Mouse (Mus musculus) midbrain, embryonic 13.5 days (tissue): ENCODE data around the gene Abhd17c. TPM values are rescaled to one million over a fixed set of nuclear protein-coding genes. Genes with fewer than 3 reads are reported as not detected.

Experiments
- ATAC-seq: fragments of 200-750 bp; cut with Nextera tagmentation; 2 replicates; pipeline ENCODE4 v1.8.0; 2017; ENCODE audit warnings: mild to moderate bottlenecking, moderate TSS enrichment, moderate library complexity
- H3K27ac ChIP-seq: fragments of 300-500 bp; sonication (generic); 2 replicates; pipeline ENCODE4 v1.5.1; 2015; ENCODE audit warnings: inconsistent platforms, mild to moderate bottlenecking, moderate library complexity
- H3K27me3 ChIP-seq: fragments of 300-500 bp; sonication (generic); 2 replicates; pipeline ENCODE4 v1.6.1; 2015; ENCODE audit warnings: mild to moderate bottlenecking, inconsistent platforms
- H3K36me3 ChIP-seq: fragments of 300-500 bp; sonication (generic); 2 replicates; pipeline ENCODE4 v1.6.1; 2015; ENCODE audit warnings: mild to moderate bottlenecking, inconsistent platforms
- H3K4me1 ChIP-seq: fragments of 300-500 bp; sonication (generic); replicated peaks from 2 replicates; pipeline ENCODE4 v1.6.1; 2015; ENCODE audit warnings: inconsistent platforms
- H3K4me2 ChIP-seq: fragments of 300-500 bp; sonication (generic); replicated peaks from 2 replicates; pipeline ENCODE4 v1.6.1; 2015; ENCODE audit warnings: moderate library complexity, mild to moderate bottlenecking, inconsistent platforms
- H3K4me3 ChIP-seq: fragments of 300-500 bp; sonication (generic); replicated peaks from 2 replicates; pipeline ENCODE4 v1.5.1; 2015; ENCODE audit warnings: mild to moderate bottlenecking, inconsistent platforms
- H3K9ac ChIP-seq: fragments of 300-500 bp; sonication (generic); replicated peaks from 2 replicates; pipeline ENCODE4 v1.6.1; 2015; ENCODE audit warnings: mild to moderate bottlenecking, inconsistent platforms
- H3K9me3 ChIP-seq: fragments of 300-500 bp; sonication (generic); 2 replicates; pipeline ENCODE4 v1.6.1; 2016; ENCODE audit warnings: mild to moderate bottlenecking, inconsistent platforms
- WGBS: fragments of 180-500 bp; shearing (Covaris S2); methylation state at CpG from one replicate; pipeline ENCODE4 v1.1.7; 2015; 5-methylcytosine and 5-hydroxymethylcytosine counted together
- polyA plus RNA-seq: library from polyadenylated mRNA; unstranded; fragments of >200 nt; fragmentation: Nextera tagmentation; extraction: Ambion mirVana; gene quantifications from 2 replicates; pipeline ENCODE4 v1.2.1, GENCODE M21; 2015

The Abhd17c gene
- polyA plus RNA-seq, 1 experiment from 2014 or later: 22.9 TPM

GRCm38 (mm10) chr7:84171177-84171787 is 19.6 kb upstream of the Abhd17c start:
- 86% methylated on average over 1 of the region's 1 CpGs for WGBS
- Histone ChIP-seq H3K36me3 (no peaks in the 10 kb centered on the region), H3K9me3 (no peaks in the 10 kb centered on the region), H3K4me2 (no peak overlapping the region), H3K27ac (no peak overlapping the region), H3K27me3 (no peaks in the 10 kb centered on the region), H3K4me1 (no peaks in the 10 kb centered on the region), H3K9ac (no peak overlapping the region), H3K4me3 (no peak overlapping the region)
- ATAC-seq: no peak

- H3K4me2 ChIP-seq: no peak overlapping the region
- no peak overlapping the region for H3K4me3 ChIP-seq
- H3K9ac ChIP-seq: no peak overlapping the region
- H3K9me3 ChIP-seq: no peaks in the 10 kb centered on the region
- H3K36me3 ChIP-seq: no peaks in the 10 kb centered on the region
- H3K27ac ChIP-seq: no peak overlapping the region
- WGBS: 92% methylated on average over 2 of the region's 2 CpGs
- H3K4me1 ChIP-seq: no peaks in the 10 kb centered on the region
- no peaks in the 10 kb centered on the region for H3K27me3 ChIP-seq
- ATAC-seq: no peak
Observed at GRCm38 (mm10) chr7:84168355-84168754, 16.7 kb upstream of the Abhd17c start.

DNA sequence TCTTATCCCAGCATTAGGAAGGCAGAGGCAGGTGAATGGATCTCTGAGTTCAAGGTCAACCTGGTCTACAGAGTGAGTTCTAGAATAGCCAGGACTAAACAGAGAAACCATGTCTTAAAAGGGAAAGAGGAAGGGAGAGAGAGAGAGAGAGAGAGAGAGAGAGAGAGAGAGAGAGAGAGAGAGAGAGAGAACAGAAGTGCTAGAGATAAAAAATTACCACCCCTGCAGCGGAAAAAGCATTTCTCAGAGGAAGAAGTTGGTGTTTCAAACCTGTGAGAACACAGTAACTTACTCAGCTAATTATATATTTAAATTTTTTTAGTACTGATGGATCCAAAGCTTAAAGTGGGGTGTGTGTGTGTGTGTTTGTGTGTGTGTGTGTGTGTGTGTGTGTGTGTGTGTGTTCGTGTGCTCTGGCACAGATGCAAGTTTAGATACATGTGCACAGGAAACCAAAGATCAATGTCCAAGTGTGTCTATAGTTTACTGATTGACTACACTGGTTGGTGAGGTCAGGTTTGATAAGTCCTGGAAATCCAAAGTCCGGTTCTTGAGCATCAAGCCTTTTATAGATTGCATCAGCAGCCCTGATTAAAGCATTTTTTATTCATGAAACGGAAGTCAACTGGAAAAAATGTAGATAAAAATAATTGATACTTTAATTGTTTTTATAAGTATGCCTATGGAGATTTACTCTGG is 15.2 kb upstream of the Abhd17c start:
- 88% methylated on average over 4 of the region's 4 CpGs for WGBS
- no peaks in the 10 kb centered on the region for H3K27me3 ChIP-seq
- no peak overlapping the region for H3K4me2 ChIP-seq
- no peak for ATAC-seq
- no peaks in the 10 kb centered on the region for H3K9me3 ChIP-seq
- H3K27ac ChIP-seq: no peak overlapping the region
- no peak overlapping the region for H3K9ac ChIP-seq
- no peaks in the 10 kb centered on the region for H3K36me3 ChIP-seq
- no peak overlapping the region for H3K4me3 ChIP-seq
- H3K4me1 ChIP-seq: no peaks in the 10 kb centered on the region

DNA sequence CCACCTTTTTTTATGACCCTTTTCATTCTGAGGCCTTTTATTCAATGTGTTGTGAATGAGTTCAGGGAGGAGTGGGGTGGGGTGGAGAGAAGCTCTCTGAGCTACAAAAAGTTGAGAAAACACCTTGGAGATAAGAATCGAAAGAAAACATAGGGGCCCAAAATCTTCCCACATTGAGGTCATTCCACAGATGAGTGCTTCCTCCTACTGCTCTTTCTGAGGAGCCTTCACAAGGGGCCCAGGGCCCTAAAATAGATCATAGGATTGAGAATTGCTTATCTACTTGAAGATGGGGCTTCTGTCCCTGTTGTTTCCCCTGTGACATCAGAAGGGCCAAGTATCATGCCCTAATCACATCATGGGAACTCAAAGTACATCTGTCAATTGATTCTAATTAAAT is 14.3 kb upstream of the Abhd17c start:
- Histone ChIP-seq H3K4me2 (no peak overlapping the region), H3K27me3 (no peaks in the 10 kb centered on the region), H3K27ac (no peak overlapping the region), H3K9me3 (no peaks in the 10 kb centered on the region), H3K4me3 (no peak overlapping the region), H3K9ac (no peak overlapping the region), H3K36me3 (no peaks in the 10 kb centered on the region), H3K4me1 (no peaks in the 10 kb centered on the region)
- ATAC-seq: no peak
- 90% methylated on average over 1 of the region's 1 CpGs for whole genome bisulfite sequencing

- Histone ChIP-seq H3K4me1 (no peaks in the 10 kb centered on the region), H3K27ac (no peak overlapping the region), H3K4me2 (no peak overlapping the region), H3K4me3 (no peak overlapping the region), H3K27me3 (no peaks in the 10 kb centered on the region), H3K36me3 (no peaks in the 10 kb centered on the region), H3K9me3 (no peaks in the 10 kb centered on the region), H3K9ac (no peak overlapping the region)
- WGBS: 71% methylated on average over 3 of the region's 3 CpGs
- no peak for ATAC-seq
Observed at GRCm38 (mm10) chr7:84165288-84165687, 13.6 kb upstream of the Abhd17c start.

DNA sequence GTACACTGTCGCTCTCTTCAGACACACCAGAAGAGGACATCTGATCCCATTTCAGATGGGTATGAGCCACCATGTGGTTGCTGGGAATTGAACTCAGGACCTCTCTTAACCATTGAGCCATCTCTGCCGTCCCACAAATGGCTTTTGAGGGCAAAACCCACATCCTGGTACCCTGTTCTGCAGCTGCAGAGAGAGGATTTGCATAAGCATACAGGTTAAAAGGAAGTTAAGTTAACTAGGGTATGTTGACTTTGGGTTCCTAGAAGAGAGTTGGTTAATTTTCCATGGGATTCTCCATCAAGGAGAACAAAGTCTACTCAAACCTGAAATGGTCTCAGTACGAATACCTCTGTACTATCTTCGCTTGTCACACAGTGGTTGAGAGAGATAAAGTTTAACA is 13.2 kb upstream of the Abhd17c start:
- H3K4me1 ChIP-seq: no peaks in the 10 kb centered on the region
- no peak overlapping the region for H3K9ac ChIP-seq
- H3K4me3 ChIP-seq: no peak overlapping the region
- no peak overlapping the region for H3K4me2 ChIP-seq
- no peaks in the 10 kb centered on the region for H3K27me3 ChIP-seq
- no peak for ATAC-seq
- H3K27ac ChIP-seq: no peak overlapping the region
- no peaks in the 10 kb centered on the region for H3K9me3 ChIP-seq
- 92% methylated on average over 4 of the region's 4 CpGs for WGBS
- H3K36me3 ChIP-seq: no peaks in the 10 kb centered on the region

DNA sequence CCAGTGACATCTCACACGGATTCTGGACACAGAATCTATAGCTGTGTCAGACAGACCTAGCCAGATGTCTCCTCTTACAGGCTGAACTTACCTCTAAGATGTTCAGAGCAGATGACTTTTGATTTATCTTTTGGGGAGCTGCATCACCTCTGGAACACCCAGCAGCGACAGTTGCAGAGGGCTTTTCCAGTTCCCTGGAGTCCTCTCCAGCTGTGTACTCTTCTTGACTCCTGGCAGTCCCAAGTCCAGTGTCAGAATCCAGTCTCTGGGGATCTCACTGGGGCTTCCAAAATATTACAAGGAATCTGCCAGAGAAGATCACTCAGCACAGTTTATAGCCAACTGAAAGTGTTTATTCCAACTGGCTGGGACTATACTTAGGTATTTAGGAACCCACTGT is 12.7 kb upstream of the Abhd17c start:
- Histone ChIP-seq H3K9me3 (no peaks in the 10 kb centered on the region), H3K36me3 (no peaks in the 10 kb centered on the region), H3K9ac (no peak overlapping the region), H3K4me2 (no peak overlapping the region), H3K4me1 (no peaks in the 10 kb centered on the region), H3K27me3 (no peaks in the 10 kb centered on the region), H3K4me3 (no peak overlapping the region), H3K27ac (no peak overlapping the region)
- ATAC-seq: no peak
- WGBS: 73% methylated on average over 2 of the region's 2 CpGs

GRCm38 (mm10) chr7:84163585-84163984 is 11.9 kb upstream of the Abhd17c start:
- H3K9ac ChIP-seq: no peak overlapping the region
- H3K27ac ChIP-seq: no peak overlapping the region
- H3K27me3 ChIP-seq: no peaks in the 10 kb centered on the region
- H3K9me3 ChIP-seq: no peaks in the 10 kb centered on the region
- no peak overlapping the region for H3K4me3 ChIP-seq
- 85% methylated on average over 4 of the region's 4 CpGs for WGBS
- no peaks in the 10 kb centered on the region for H3K4me1 ChIP-seq
- no peak overlapping the region for H3K4me2 ChIP-seq
- no peaks in the 10 kb centered on the region for H3K36me3 ChIP-seq
- no peak for ATAC-seq

DNA sequence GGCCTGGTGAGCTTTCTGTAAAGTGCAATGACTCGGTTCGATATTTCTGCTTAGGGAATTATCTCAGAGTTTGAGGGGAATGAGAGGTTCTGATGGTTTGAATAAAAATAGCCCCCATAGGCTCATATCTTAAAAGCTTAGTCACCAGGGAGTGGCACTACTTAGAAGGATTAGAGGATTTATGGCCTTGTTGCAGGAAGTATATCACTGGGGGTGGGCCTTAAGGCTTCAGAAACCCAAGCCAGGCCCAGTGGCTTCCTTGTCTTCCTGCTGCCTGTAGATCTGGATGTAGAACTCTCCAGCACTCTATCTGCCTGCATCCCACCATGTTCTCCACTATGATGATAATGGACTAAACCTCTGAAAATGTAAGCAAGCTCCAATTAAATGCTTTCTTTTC is 7.7 kb upstream of the Abhd17c start:
- no peaks in the 10 kb centered on the region for H3K4me1 ChIP-seq
- no peaks in the 10 kb centered on the region for H3K36me3 ChIP-seq
- no peak overlapping the region for H3K27ac ChIP-seq
- WGBS: 91% methylated on average over 2 of the region's 2 CpGs
- no peaks in the 10 kb centered on the region for H3K27me3 ChIP-seq
- H3K9me3 ChIP-seq: no peaks in the 10 kb centered on the region
- no peak for ATAC-seq
- H3K9ac ChIP-seq: no peak overlapping the region
- no peak overlapping the region for H3K4me2 ChIP-seq
- no peak overlapping the region for H3K4me3 ChIP-seq

- Histone ChIP-seq H3K36me3 (no peaks in the 10 kb centered on the region), H3K4me3 (no peak overlapping the region), H3K4me2 (no peak overlapping the region), H3K9ac (no peak overlapping the region), H3K27me3 (no peaks in the 10 kb centered on the region), H3K9me3 (no peaks in the 10 kb centered on the region), H3K4me1 (peaks cover 26% of the 10 kb centered on the region), H3K27ac (no peak overlapping the region)
- WGBS: 92% methylated on average over 4 of the region's 4 CpGs
- ATAC-seq: no peak
Observed at GRCm38 (mm10) chr7:84153821-84154220, 2.1 kb upstream of the Abhd17c start.

GRCm38 (mm10) chr7:84152821-84153220 is 1.1 kb upstream of the Abhd17c start:
- Histone ChIP-seq H3K4me3 (no peak overlapping the region), H3K27ac (0 out of 2 replicates have a peak overlapping the region, but pooled peaks have one; percentile 47), H3K27me3 (no peaks in the 10 kb centered on the region), H3K4me2 (peak overlapping the region; percentile 98), H3K36me3 (no peaks in the 10 kb centered on the region), H3K9me3 (no peaks in the 10 kb centered on the region), H3K4me1 (peaks cover 36% of the 10 kb centered on the region), H3K9ac (no peak overlapping the region)
- WGBS: 84% methylated on average over 4 of the region's 4 CpGs
- no peak for ATAC-seq

GRCm38 (mm10) chr7:84152374-84152773 is 681 bp upstream of the Abhd17c start:
- Histone ChIP-seq H3K27ac (0 out of 2 replicates have a peak overlapping the region, but pooled peaks have one; percentile 47), H3K9me3 (no peaks in the 10 kb centered on the region), H3K4me3 (peak overlapping the region; percentile 94), H3K36me3 (no peaks in the 10 kb centered on the region), H3K4me2 (peak overlapping the region; percentile 98), H3K4me1 (peaks cover 40% of the 10 kb centered on the region), H3K9ac (peak overlapping the region; percentile 96; the same call in 1 of the 2 replicates), H3K27me3 (no peaks in the 10 kb centered on the region)
- WGBS: 51% methylated on average over 6 of the region's 6 CpGs
- peak; percentile 19 for ATAC-seq

- peak overlapping the region; percentile 96 for H3K27ac ChIP-seq
- no peaks in the 10 kb centered on the region for H3K9me3 ChIP-seq
- H3K9ac ChIP-seq: peak overlapping the region; percentile 96
- H3K36me3 ChIP-seq: no peaks in the 10 kb centered on the region
- H3K4me1 ChIP-seq: peaks cover 44% of the 10 kb centered on the region
- H3K4me3 ChIP-seq: peak overlapping the region; percentile 94
- peak; percentile 96 for ATAC-seq
- WGBS: under 1% methylated on average over 49 of the region's 55 CpGs
- no peaks in the 10 kb centered on the region for H3K27me3 ChIP-seq
- H3K4me2 ChIP-seq: peak overlapping the region; percentile 98
Observed at GRCm38 (mm10) chr7:84151960-84152334, 254 bp upstream of the Abhd17c start.
